Mouse (Mus musculus) embryo, embryonic 11.5 days (tissue): ENCODE data around the gene H2-T23.
A peak's percentile ranks its signal among the peaks of the same experiment; 100 is the strongest.

Experiments
- DNase-seq: peaks from one replicate; pipeline ENCODE4 v3.0.0-alpha.2; 2012; ENCODE audit warnings: low read depth, low spot score

H2-T23 gene

GRCm38 (mm10) chr17:35993675-35994074 lies 39.0 kb downstream of the H2-T23 start:
- DNase-seq, result peak; percentile 73

- no peak for DNase-seq
Measured at GRCm38 (mm10) chr17:35991781-35992180, 40.9 kb downstream of the H2-T23 start.

GRCm38 (mm10) chr17:35981776-35982175 lies 50.9 kb downstream of the H2-T23 start:
- DNase-seq, result no peak

- no peak for DNase-seq
Measured at GRCm38 (mm10) chr17:35980363-35980754, 52.3 kb downstream of the H2-T23 start.
